Mouse (Mus musculus) midbrain, embryonic 13.5 days (tissue): ENCODE measurements at regions not wholly inside any gene's neighbourhood (a gene's known extent, or its start where the extent isn't known, plus 50 kb on each side); places are given as distances from the start of the nearest gene placed in this dataset.
A peak's percentile ranks its signal among the peaks of the same experiment; 100 is the strongest.

Experiments
- ATAC-seq: fragments of 200-750 bp; cut with Nextera tagmentation; 2 replicates; pipeline ENCODE4 v1.8.0; 2017; ENCODE audit warnings: mild to moderate bottlenecking, moderate TSS enrichment, moderate library complexity
- H3K27ac ChIP-seq: fragments of 300-500 bp; sonication (generic); 2 replicates; pipeline ENCODE4 v1.5.1; 2015; ENCODE audit warnings: inconsistent platforms, mild to moderate bottlenecking, moderate library complexity
- H3K27me3 ChIP-seq: fragments of 300-500 bp; sonication (generic); 2 replicates; pipeline ENCODE4 v1.6.1; 2015; ENCODE audit warnings: mild to moderate bottlenecking, inconsistent platforms
- H3K36me3 ChIP-seq: fragments of 300-500 bp; sonication (generic); 2 replicates; pipeline ENCODE4 v1.6.1; 2015; ENCODE audit warnings: mild to moderate bottlenecking, inconsistent platforms
- H3K4me1 ChIP-seq: fragments of 300-500 bp; sonication (generic); replicated peaks from 2 replicates; pipeline ENCODE4 v1.6.1; 2015; ENCODE audit warnings: inconsistent platforms
- H3K4me2 ChIP-seq: fragments of 300-500 bp; sonication (generic); replicated peaks from 2 replicates; pipeline ENCODE4 v1.6.1; 2015; ENCODE audit warnings: moderate library complexity, mild to moderate bottlenecking, inconsistent platforms
- H3K4me3 ChIP-seq: fragments of 300-500 bp; sonication (generic); replicated peaks from 2 replicates; pipeline ENCODE4 v1.5.1; 2015; ENCODE audit warnings: mild to moderate bottlenecking, inconsistent platforms
- H3K9ac ChIP-seq: fragments of 300-500 bp; sonication (generic); replicated peaks from 2 replicates; pipeline ENCODE4 v1.6.1; 2015; ENCODE audit warnings: mild to moderate bottlenecking, inconsistent platforms
- H3K9me3 ChIP-seq: fragments of 300-500 bp; sonication (generic); 2 replicates; pipeline ENCODE4 v1.6.1; 2016; ENCODE audit warnings: mild to moderate bottlenecking, inconsistent platforms
- WGBS: fragments of 180-500 bp; shearing (Covaris S2); methylation state at CpG from one replicate; pipeline ENCODE4 v1.1.7; 2015; 5-methylcytosine and 5-hydroxymethylcytosine counted together

GRCm38 (mm10) chr12:67300245-67300644 is 77.9 kb upstream of the Mdga2 start:
- no peak overlapping the region for H3K9ac ChIP-seq
- no peak overlapping the region for H3K4me2 ChIP-seq
- no peaks in the 10 kb centered on the region for H3K27me3 ChIP-seq
- no peaks in the 10 kb centered on the region for H3K9me3 ChIP-seq
- WGBS = 94% methylated on average over 1 of the region's 1 CpGs
- no peak overlapping the region for H3K27ac ChIP-seq
- no peak overlapping the region for H3K4me3 ChIP-seq
- H3K36me3 ChIP-seq = no peaks in the 10 kb centered on the region
- ATAC-seq = no peak
- no peaks in the 10 kb centered on the region for H3K4me1 ChIP-seq

GRCm38 (mm10) chr12:67290054-67290453 is 67.7 kb upstream of the Mdga2 start:
- H3K4me2 ChIP-seq = no peak overlapping the region
- WGBS = 97% methylated on average over 2 of the region's 2 CpGs
- H3K27me3 ChIP-seq = no peaks in the 10 kb centered on the region
- no peak overlapping the region for H3K4me3 ChIP-seq
- H3K4me1 ChIP-seq = no peaks in the 10 kb centered on the region
- H3K27ac ChIP-seq = no peak overlapping the region
- no peaks in the 10 kb centered on the region for H3K9me3 ChIP-seq
- ATAC-seq = no peak
- no peaks in the 10 kb centered on the region for H3K36me3 ChIP-seq
- no peak overlapping the region for H3K9ac ChIP-seq

GRCm38 (mm10) chr12:67272863-67273262 is 50.5 kb upstream of the Mdga2 start:
- Histone ChIP-seq H3K9ac (no peak overlapping the region), H3K4me2 (no peak overlapping the region), H3K9me3 (no peaks in the 10 kb centered on the region), H3K27me3 (no peaks in the 10 kb centered on the region), H3K4me1 (0 out of 2 replicates have a peak, but pooled peaks cover 4% of the 10 kb centered on the region), H3K4me3 (no peak overlapping the region), H3K27ac (no peak overlapping the region), H3K36me3 (no peaks in the 10 kb centered on the region)
- no peak for ATAC-seq

- Histone ChIP-seq H3K9me3 (no peaks in the 10 kb centered on the region), H3K9ac (no peak overlapping the region), H3K4me2 (no peak overlapping the region), H3K4me1 (0 out of 2 replicates have a peak, but pooled peaks cover 4% of the 10 kb centered on the region), H3K4me3 (no peak overlapping the region), H3K36me3 (no peaks in the 10 kb centered on the region), H3K27ac (no peak overlapping the region), H3K27me3 (no peaks in the 10 kb centered on the region)
- ATAC-seq = 0 out of 2 replicates have a peak, but pooled peaks have one; percentile 11
- WGBS = 69% methylated on average over 1 of the region's 1 CpGs
These were observed 50.0 kb upstream of the Mdga2 start for GRCm38 (mm10) chr12:67272329-67272728.
